Mouse (Mus musculus) central nervous system, embryonic 18 days (tissue): Measurements from ENCODE around the gene Adcy9. TPM values are rescaled to one million over a fixed set of nuclear protein-coding genes. Genes with fewer than 3 reads are reported as not detected.

Source experiments
- polyA plus RNA-seq: library from polyadenylated mRNA; depleted of rRNA; stranded (reverse); fragments of >200 nt; gene quantifications from 2 replicates; pipeline ENCODE4 v1.2.3, GENCODE M21; 2012; rRNA removed

Gene Adcy9
- polyA plus RNA-seq = 8.0 and 8.5 TPM in 2 replicates

DNA sequence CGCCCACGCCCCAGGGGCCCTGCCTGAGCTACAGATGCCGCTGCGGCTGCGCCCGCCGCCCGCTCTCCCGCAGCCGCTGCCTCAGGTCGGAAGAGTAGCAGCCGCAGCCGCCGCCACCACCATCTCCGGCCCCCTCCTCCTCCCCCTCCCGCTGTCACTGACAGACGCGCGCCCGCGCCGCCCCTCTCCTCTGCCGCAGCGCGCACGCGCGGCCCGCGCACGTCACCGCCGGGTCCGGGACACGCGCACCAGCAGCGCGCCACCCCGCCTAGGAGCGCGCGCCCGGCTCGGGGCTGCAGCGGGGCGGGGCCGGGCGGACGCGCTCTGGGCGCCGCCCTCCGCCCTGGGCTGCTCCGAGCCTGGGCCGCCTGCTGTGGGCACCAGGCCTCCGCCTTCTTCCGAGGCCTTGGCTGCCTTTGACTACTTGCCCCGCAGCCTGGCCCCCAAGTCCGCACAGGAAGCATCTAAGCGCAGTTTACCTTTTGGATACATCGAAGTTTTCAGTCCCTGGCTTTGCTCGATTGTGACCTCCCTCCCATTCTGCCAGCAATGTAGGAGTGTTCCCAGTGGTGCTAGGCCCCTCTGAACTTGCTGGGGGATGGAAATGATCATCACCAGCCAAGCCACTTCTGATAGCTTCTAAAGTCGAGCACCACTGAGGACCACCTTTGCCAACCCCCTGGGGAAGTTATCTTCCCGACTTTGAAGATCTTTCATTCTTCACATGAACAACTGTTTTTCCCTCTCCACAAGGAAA is at the start of gene Adcy9:
TSS of gene Adcy9 (minus strand) at position 201 of the 757 bp plus-strand sequence.

Other genes starting within 250 kb of the Adcy9 start
- gene Crebbp, start 206.5 kb downstream of the Adcy9 start, polyA plus RNA-seq = 17.2 and 17.9 TPM in 2 replicates
- 28.7 and 32.2 TPM in 2 replicates for gene Srl, start 121.3 kb upstream of the Adcy9 start, polyA plus RNA-seq
- 10.4 and 14.4 TPM in 2 replicates for gene Tfap4, start 139.4 kb upstream of the Adcy9 start, polyA plus RNA-seq
- 26.6 and 28.7 TPM in 2 replicates for gene Glis2, start 174.2 kb upstream of the Adcy9 start, polyA plus RNA-seq
- 142 and 153 TPM in 2 replicates for gene Pam16, start 204.5 kb upstream of the Adcy9 start, polyA plus RNA-seq
- gene Vasn, start 219.4 kb upstream of the Adcy9 start, polyA plus RNA-seq = 4.6 and 7.2 TPM in 2 replicates
- gene Dnaja3, start 219.5 kb upstream of the Adcy9 start, polyA plus RNA-seq = 30.2 and 30.7 TPM in 2 replicates